Mouse (Mus musculus): ENCODE measurements around the gene Cacna1s.

DNA sequence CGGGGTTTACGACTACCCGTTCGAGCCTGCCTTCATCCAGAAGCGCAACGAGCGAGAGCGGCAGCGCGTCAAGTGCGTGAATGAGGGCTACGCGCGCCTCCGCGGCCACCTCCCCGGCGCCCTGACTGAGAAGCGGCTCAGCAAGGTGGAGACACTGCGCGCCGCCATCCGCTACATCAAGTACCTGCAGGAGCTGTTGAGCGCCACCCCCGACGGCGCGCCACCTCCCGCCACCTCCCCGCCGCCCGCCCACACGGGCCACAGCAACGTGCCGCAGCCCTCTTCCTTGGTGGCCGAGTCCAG, 1.6 kb upstream of the Cacna1s start:
- TF ChIP-seq NANOG (IDR thresholded peaks at IDR 0.05; ENCODE audit: borderline replicate concordance, low read length), result no peak
- TF ChIP-seq CTCF (conservative IDR thresholded peaks at IDR 0.05; ENCODE audit: low read length), result no peak
- no peak for TF ChIP-seq POU5F1 (IDR thresholded peaks at IDR 0.05; ENCODE audit: borderline replicate concordance, low read length)

Measured in E14TG2a.4 (cell line).